Mouse (Mus musculus) adrenal gland, postnatal 25 days (tissue): ENCODE data around the gene Rhcg. TPM values are rescaled to one million over a fixed set of nuclear protein-coding genes. Genes with fewer than 3 reads are reported as not detected.

Experiments
- DNase-seq: peaks from one replicate; pipeline ENCODE4 v3.0.0; 2021; ENCODE audit warnings: mixed read lengths
- total RNA-seq: library from RNA; stranded (reverse); gene quantifications from 2 replicates; pipeline ENCODE4 v1.2.3, GENCODE M21; 2021

Rhcg gene
- total RNA-seq, 1 experiment from 2014 or later = 14.9 TPM

- DNase-seq = no peak
These were observed 68.4 kb downstream of the Rhcg start for GRCm38 (mm10) chr7:79548893-79549555.

GRCm38 (mm10) chr7:79547092-79547491 lies 70.4 kb downstream of the Rhcg start:
- DNase-seq = peak; percentile 89

GRCm38 (mm10) chr7:79545066-79545400 lies 72.4 kb downstream of the Rhcg start:
- DNase-seq = no peak

GRCm38 (mm10) chr7:79544281-79545065 lies 73.0 kb downstream of the Rhcg start:
- DNase-seq = no peak

Other genes starting within 250 kb of the Rhcg start
- gene Rlbp1, start 230.6 kb downstream of the Rhcg start, total RNA-seq = 0.70 TPM in 1 of 2 replicates, not detected in the other
- gene Fanci, start 225.7 kb downstream of the Rhcg start, total RNA-seq = 1.2 and 1.5 TPM in 2 replicates
- gene Polg, start 151.3 kb downstream of the Rhcg start, total RNA-seq = 61.6 and 81.1 TPM in 2 replicates
- 0.90 and 1.1 TPM in 2 replicates for gene Ticrr, start 42.5 kb upstream of the Rhcg start, total RNA-seq
- gene Kif7, start 98.1 kb upstream of the Rhcg start, total RNA-seq = 4.5 and 4.6 TPM in 2 replicates
- gene Plin1, start 115.2 kb upstream of the Rhcg start, total RNA-seq = 312 and 334 TPM in 2 replicates
- 42.6 and 59.9 TPM in 2 replicates for gene Pex11a, start 125.5 kb upstream of the Rhcg start, total RNA-seq
- gene Wdr93, start 125.5 kb upstream of the Rhcg start, total RNA-seq = 1.7 and 2.1 TPM in 2 replicates
- gene Mesp1, start 176.1 kb upstream of the Rhcg start, total RNA-seq = not detected in 2 replicates
- gene Mesp2, start 193.1 kb upstream of the Rhcg start, total RNA-seq = 0.30 TPM in 1 of 2 replicates, not detected in the other
- gene Anpep, start 243.4 kb upstream of the Rhcg start, total RNA-seq = 4.1 and 6.0 TPM in 2 replicates